8 mouse cellular contexts compared by ENCODE assay signal in genomic region chr1:143813676-143814360, GRCm38 (mm10). TPM values are rescaled to one million over a fixed set of nuclear protein-coding genes. Genes with fewer than 3 reads are reported as not detected.
A peak's percentile ranks its signal among the peaks of the same experiment; 100 is the strongest.
DNase-seq lines count a peak whose midpoint lies in the region; ATAC-seq and TF ChIP-seq lines count a peak whose summit lies in the region.

No protein-coding gene starts in this region.

- no peak overlapping the region for H3K4me2 ChIP-seq in forebrain, embryonic 13.5 days
- H3K4me2 ChIP-seq in heart, postnatal 0 days (ENCODE audit: low read depth, low read length): no peak overlapping the region
- H3K4me2 ChIP-seq in liver, embryonic 15.5 days: no peak overlapping the region
- no peak overlapping the region for H3K4me2 ChIP-seq in neural tube, embryonic 13.5 days

- 50% methylated on average over 7 of the region's 7 CpGs for WGBS in forebrain, embryonic 13.5 days
- WGBS in heart, postnatal 0 days: 36% methylated on average over 7 of the region's 7 CpGs
- 28% methylated on average over 7 of the region's 7 CpGs for WGBS in liver, embryonic 15.5 days (ENCODE audit: insufficient replicate concordance)
- 36% methylated on average over 7 of the region's 7 CpGs for WGBS in neural tube, embryonic 13.5 days

- no peaks in the 10 kb centered on the region for H3K9me3 ChIP-seq in E14TG2a.4 (ENCODE audit: low read length)
- H3K9me3 ChIP-seq in forebrain, embryonic 13.5 days (replicated peaks): no peaks in the 10 kb centered on the region
- no peaks in the 10 kb centered on the region for H3K9me3 ChIP-seq in heart, postnatal 0 days (replicated peaks; ENCODE audit: control insufficient read depth, low read length)
- no peaks in the 10 kb centered on the region for H3K9me3 ChIP-seq in liver, embryonic 15.5 days (replicated peaks)
- H3K9me3 ChIP-seq in neural tube, embryonic 13.5 days: no peaks in the 10 kb centered on the region

- no peaks in the 10 kb centered on the region for H3K4me1 ChIP-seq in E14TG2a.4 (replicated peaks; ENCODE audit: low read depth, low read length)
- H3K4me1 ChIP-seq in forebrain, embryonic 13.5 days: no peaks in the 10 kb centered on the region
- H3K4me1 ChIP-seq in heart, postnatal 0 days (ENCODE audit: control insufficient read depth, insufficient read depth): no peaks in the 10 kb centered on the region
- 0 out of 2 replicates have a peak, but pooled peaks cover 5% of the 10 kb centered on the region for H3K4me1 ChIP-seq in liver, embryonic 15.5 days (replicated peaks)
- H3K4me1 ChIP-seq in neural tube, embryonic 13.5 days (replicated peaks): no peaks in the 10 kb centered on the region
- H3K4me1 ChIP-seq in testis, adult 2 months (ENCODE audit: control insufficient read depth, insufficient read depth, low read length): no peaks in the 10 kb centered on the region

- ATAC-seq in cerebellum, adult (ENCODE audit: insufficient number of reproducible peaks, low FRiP score, low TSS enrichment): peak; percentile 75
- ATAC-seq in forebrain, embryonic 13.5 days: peak; percentile 90
- peak; percentile 85 for ATAC-seq in heart, postnatal 0 days (ENCODE audit: insufficient read depth, low read depth)
- peak; percentile 68 for ATAC-seq in liver, embryonic 15.5 days (ENCODE audit: insufficient read depth)
- peak; percentile 86 for ATAC-seq in neural tube, embryonic 13.5 days (ENCODE audit: low read depth)

- TF ChIP-seq EP300 in heart, postnatal 0 days (IDR thresholded peaks at IDR 0.05; ENCODE audit: low read depth): no peak

- H3K27ac ChIP-seq in forebrain, embryonic 13.5 days: no peak overlapping the region
- no peak overlapping the region for H3K27ac ChIP-seq in heart, postnatal 0 days (ENCODE audit: low read depth)
- no peak overlapping the region for H3K27ac ChIP-seq in liver, embryonic 15.5 days (replicated peaks)
- H3K27ac ChIP-seq in neural tube, embryonic 13.5 days (replicated peaks): no peak overlapping the region
- no peak overlapping the region for H3K27ac ChIP-seq in testis, adult 2 months (ENCODE audit: control insufficient read depth, insufficient read depth, low read depth, low read length)

- no peaks in the 10 kb centered on the region for H3K27me3 ChIP-seq in E14TG2a.4 (ENCODE audit: insufficient read depth, low read length)
- H3K27me3 ChIP-seq in forebrain, embryonic 13.5 days: no peaks in the 10 kb centered on the region
- no peaks in the 10 kb centered on the region for H3K27me3 ChIP-seq in heart, postnatal 0 days (ENCODE audit: control insufficient read depth, insufficient read depth, low read length)
- no peaks in the 10 kb centered on the region for H3K27me3 ChIP-seq in liver, embryonic 15.5 days
- H3K27me3 ChIP-seq in neural tube, embryonic 13.5 days: no peaks in the 10 kb centered on the region
- H3K27me3 ChIP-seq in testis, adult 2 months (ENCODE audit: control insufficient read depth, insufficient read depth, low read length): no peaks in the 10 kb centered on the region

- H3K36me3 ChIP-seq in E14TG2a.4 (ENCODE audit: insufficient read depth, low read length): peaks cover 23% of the 10 kb centered on the region
- H3K36me3 ChIP-seq in forebrain, embryonic 13.5 days (ENCODE audit: poor library complexity, severe bottlenecking): peaks cover 5% of the 10 kb centered on the region; the same call in 1 of the 2 replicates
- H3K36me3 ChIP-seq in heart, postnatal 0 days (replicated peaks; ENCODE audit: control insufficient read depth, insufficient read depth, low read length): no peaks in the 10 kb centered on the region
- peaks cover 7% of the 10 kb centered on the region for H3K36me3 ChIP-seq in liver, embryonic 15.5 days (replicated peaks)
- H3K36me3 ChIP-seq in neural tube, embryonic 13.5 days: no peaks in the 10 kb centered on the region
- no peaks in the 10 kb centered on the region for H3K36me3 ChIP-seq in testis, adult 2 months (ENCODE audit: control insufficient read depth, insufficient read depth, low read length)

- H3K9ac ChIP-seq in forebrain, embryonic 13.5 days: no peak overlapping the region
- no peak overlapping the region for H3K9ac ChIP-seq in heart, postnatal 0 days (replicated peaks; ENCODE audit: low read depth, low read length)
- H3K9ac ChIP-seq in liver, embryonic 15.5 days: no peak overlapping the region
- H3K9ac ChIP-seq in neural tube, embryonic 13.5 days: no peak overlapping the region

- DNase-seq in heart, postnatal 0 days (ENCODE audit: low spot score): peak; percentile 60
- peak; percentile 81 to 92 for DNase-seq in kidney, postnatal 25 days

- no peak overlapping the region for H3K4me3 ChIP-seq in E14TG2a.4 (replicated peaks; ENCODE audit: low read length)
- no peak overlapping the region for H3K4me3 ChIP-seq in forebrain, embryonic 13.5 days
- H3K4me3 ChIP-seq in heart, postnatal 0 days (ENCODE audit: low read depth, low read length): no peak overlapping the region
- no peak overlapping the region for H3K4me3 ChIP-seq in liver, embryonic 15.5 days (replicated peaks)
- H3K4me3 ChIP-seq in neural tube, embryonic 13.5 days: no peak overlapping the region
- no peak overlapping the region for H3K4me3 ChIP-seq in testis, adult 2 months (ENCODE audit: control insufficient read depth, low read depth, low read length)

- TF ChIP-seq CTCF in E14TG2a.4 (conservative IDR thresholded peaks at IDR 0.05; ENCODE audit: low read length): peak; percentile 87
- TF ChIP-seq CTCF in heart, postnatal 0 days (IDR thresholded peaks at IDR 0.05; ENCODE audit: low read depth): peak; percentile 85
- TF ChIP-seq CTCF in testis, adult 2 months (IDR thresholded peaks at IDR 0.05; ENCODE audit: control insufficient read depth, insufficient read depth, insufficient replicate concordance, low read depth, low read length): peak; percentile 82

- TF ChIP-seq POLR2A in testis, adult 2 months (IDR thresholded peaks at IDR 0.05; ENCODE audit: control insufficient read depth, low read depth, low read length): no peak

RNA-seq across cellular contexts. Expression of gene Uchl5, which starts 36.7 kb away (rescaled TPM):
- polyA plus RNA-seq in forebrain, embryonic 13.5 days (2015; fragmentation: Nextera tagmentation; extraction: Ambion mirVana): 84.5 and 87.9 TPM in 2 replicates
- total RNA-seq in heart, postnatal 0 days (2014; rRNA removed; ENCODE audit: low replicate concordance): 5.8 and 7.2 TPM in 2 replicates
- 46.4 and 49.3 TPM in 2 replicates for polyA plus RNA-seq in heart, postnatal 0 days (2015; fragmentation: Nextera tagmentation; extraction: Ambion mirVana)
- polyA plus RNA-seq in liver, embryonic 15.5 days (2015; fragmentation: Nextera tagmentation; extraction: Ambion mirVana): 66.6 and 68.9 TPM in 2 replicates
- 68.3 and 86.5 TPM in 2 replicates for polyA plus RNA-seq in neural tube, embryonic 13.5 days (2015; fragmentation: Nextera tagmentation; extraction: Ambion mirVana)
- 15.0 and 15.5 TPM in 2 replicates for polyA plus RNA-seq in testis, adult 2 months (2012; rRNA removed)

RNA-seq across cellular contexts. Expression of gene Trove2, which starts 37.0 kb away (rescaled TPM):
- polyA plus RNA-seq in forebrain, embryonic 13.5 days (2015; fragmentation: Nextera tagmentation; extraction: Ambion mirVana): 46.1 and 50.8 TPM in 2 replicates
- 13.1 and 14.9 TPM in 2 replicates for total RNA-seq in heart, postnatal 0 days (2014; rRNA removed; ENCODE audit: low replicate concordance)
- polyA plus RNA-seq in heart, postnatal 0 days (2015; fragmentation: Nextera tagmentation; extraction: Ambion mirVana): 7.5 and 8.6 TPM in 2 replicates
- 1.4 and 1.5 TPM in 2 replicates for polyA plus RNA-seq in liver, embryonic 15.5 days (2015; fragmentation: Nextera tagmentation; extraction: Ambion mirVana)
- polyA plus RNA-seq in neural tube, embryonic 13.5 days (2015; fragmentation: Nextera tagmentation; extraction: Ambion mirVana): 29.7 and 33.5 TPM in 2 replicates
- polyA plus RNA-seq in testis, adult 2 months (2012; rRNA removed): 0.35 and 0.41 TPM in 2 replicates
